Mouse (Mus musculus) adrenal gland, postnatal 14 days (tissue): ENCODE data around the gene Setmar. TPM values are rescaled to one million over a fixed set of nuclear protein-coding genes. Genes with fewer than 3 reads are reported as not detected.

Experiments used
- DNase-seq: peaks from one replicate; pipeline ENCODE4 v3.0.0; 2021; ENCODE audit warnings: mixed read lengths
- total RNA-seq: library from RNA; stranded (reverse); gene quantifications from 2 replicates; pipeline ENCODE4 v1.2.3, GENCODE M21; 2021

Setmar gene
- total RNA-seq, 1 experiment from 2014 or later, result 6.1 TPM

- DNase-seq, result no peak
Measured at GRCm38 (mm10) chr6:108114971-108115370, 50.1 kb downstream of the Setmar start.

GRCm38 (mm10) chr6:108117881-108118280 is 53.0 kb downstream of the Setmar start:
- peak; percentile 12 for DNase-seq

DNA sequence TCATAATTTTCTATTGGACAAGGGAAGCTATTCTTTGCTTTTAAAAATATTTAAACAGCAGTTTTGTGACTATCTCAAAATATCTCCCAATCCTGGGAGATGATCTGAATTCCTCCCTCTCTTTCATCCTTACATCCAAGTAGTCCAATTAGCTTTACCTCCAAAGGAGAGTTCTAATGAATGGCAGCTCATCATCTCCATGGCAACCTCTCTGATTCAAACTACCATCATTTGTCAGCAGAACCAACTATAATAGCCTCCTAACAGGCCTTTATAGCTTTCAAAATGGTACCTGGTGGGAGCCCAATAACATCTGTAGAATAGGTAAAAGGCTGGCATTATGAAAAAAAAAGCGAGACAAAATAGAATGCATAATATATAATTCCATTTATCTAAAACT is 60.6 kb downstream of the Setmar start:
- DNase-seq, result no peak

GRCm38 (mm10) chr6:108126631-108127030 is 61.8 kb downstream of the Setmar start:
- DNase-seq, result peak; percentile 43

Other genes starting within 250 kb of the Setmar start
- gene Sumf1, start 120.5 kb downstream of the Setmar start, total RNA-seq, result 26.6 and 28.1 TPM in 2 replicates
- gene Itpr1, start 148.1 kb downstream of the Setmar start, total RNA-seq, result 121 and 125 TPM in 2 replicates